Mouse (Mus musculus) C2C12 (cell line): Measurements from ENCODE around the gene Gm17657.

ENCODE experiments used
- CTCF ChIP-seq: IDR thresholded peaks from one replicate; pipeline ENCODE4 v1.5.1; 2011; ENCODE audit not compliant: control insufficient read depth, insufficient read depth, insufficient read length
- MYOG ChIP-seq: IDR thresholded peaks from one replicate; pipeline ENCODE4 v1.6.1; 2011; ENCODE audit not compliant: control insufficient read depth, insufficient read length; ENCODE audit errors: extremely low read depth

DNA sequence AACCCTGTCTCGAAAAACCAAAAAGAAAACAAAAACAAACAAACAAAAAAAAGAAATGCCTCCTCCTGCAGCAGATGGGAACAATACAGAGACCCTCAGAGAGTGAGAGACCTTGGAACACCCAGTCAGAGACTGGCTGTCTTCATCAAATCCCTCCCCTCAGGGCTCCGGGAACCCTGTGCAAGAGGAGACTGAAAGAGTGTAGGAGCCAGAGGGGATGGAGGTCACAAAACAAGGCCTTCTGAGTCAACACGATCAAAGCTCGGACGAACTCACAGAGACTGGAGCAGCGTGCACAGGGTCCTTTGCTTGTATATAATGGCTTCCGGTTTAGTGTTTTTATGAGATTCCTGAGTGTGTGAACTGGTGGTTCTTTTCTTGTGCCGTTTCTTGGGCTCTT is 9.0 kb downstream of the Gm17657 start:
- TF ChIP-seq CTCF (no peak), MYOG (no peak)
